Mouse (Mus musculus) neural tube, embryonic 13.5 days (tissue): ENCODE results near the gene Slc28a1. TPM values are rescaled to one million over a fixed set of nuclear protein-coding genes. Genes with fewer than 3 reads are reported as not detected.
A peak's percentile ranks its signal among the peaks of the same experiment; 100 is the strongest.
"Not testable (repeated sequence)": the region's sequence is repeated elsewhere in the genome, so short reads cannot be mapped to it uniquely, and the experiment has no call there.

Experiments
- ATAC-seq: fragments of 200-750 bp; cut with Nextera tagmentation; 2 replicates; pipeline ENCODE4 v1.8.0; 2017; ENCODE audit warnings: low read depth, mild to moderate bottlenecking, moderate TSS enrichment, moderate library complexity
- H3K27ac ChIP-seq: fragments of 300-500 bp; sonication (generic); replicated peaks from 2 replicates; pipeline ENCODE4 v1.5.1; 2015; ENCODE audit warnings: moderate library complexity, mild to moderate bottlenecking, inconsistent platforms
- H3K27me3 ChIP-seq: fragments of 300-500 bp; sonication (generic); 2 replicates; pipeline ENCODE4 v1.6.1; 2015; ENCODE audit warnings: mild to moderate bottlenecking, inconsistent platforms
- H3K36me3 ChIP-seq: fragments of 300-500 bp; sonication (generic); 2 replicates; pipeline ENCODE4 v1.6.1; 2015; ENCODE audit warnings: mild to moderate bottlenecking, inconsistent platforms
- H3K4me1 ChIP-seq: fragments of 300-500 bp; sonication (generic); replicated peaks from 2 replicates; pipeline ENCODE4 v1.6.1; 2015; ENCODE audit warnings: inconsistent platforms
- H3K4me2 ChIP-seq: fragments of 300-500 bp; sonication (generic); 2 replicates; pipeline ENCODE4 v1.6.1; 2015; ENCODE audit warnings: inconsistent platforms, mild to moderate bottlenecking, moderate library complexity
- H3K4me3 ChIP-seq: fragments of 300-500 bp; sonication (generic); 2 replicates; pipeline ENCODE4 v1.5.1; 2015; ENCODE audit warnings: mild to moderate bottlenecking, inconsistent platforms
- H3K9ac ChIP-seq: fragments of 300-500 bp; sonication (generic); 2 replicates; pipeline ENCODE4 v1.6.1; 2015; ENCODE audit warnings: moderate library complexity, mild to moderate bottlenecking, inconsistent platforms
- H3K9me3 ChIP-seq: fragments of 300-500 bp; sonication (generic); 2 replicates; pipeline ENCODE4 v1.6.1; 2016; ENCODE audit warnings: inconsistent platforms
- WGBS: fragments of 180-500 bp; shearing (Covaris S2); methylation state at CpG from one replicate; pipeline ENCODE4 v1.1.7; 2015; 5-methylcytosine and 5-hydroxymethylcytosine counted together
- polyA plus RNA-seq: library from polyadenylated mRNA; unstranded; fragments of >200 nt; fragmentation: Nextera tagmentation; extraction: Ambion mirVana; gene quantifications from 2 replicates; pipeline ENCODE4 v1.2.1, GENCODE M21; 2015

Gene Slc28a1
- polyA plus RNA-seq, 1 experiment from 2014 or later, result not detected

DNA sequence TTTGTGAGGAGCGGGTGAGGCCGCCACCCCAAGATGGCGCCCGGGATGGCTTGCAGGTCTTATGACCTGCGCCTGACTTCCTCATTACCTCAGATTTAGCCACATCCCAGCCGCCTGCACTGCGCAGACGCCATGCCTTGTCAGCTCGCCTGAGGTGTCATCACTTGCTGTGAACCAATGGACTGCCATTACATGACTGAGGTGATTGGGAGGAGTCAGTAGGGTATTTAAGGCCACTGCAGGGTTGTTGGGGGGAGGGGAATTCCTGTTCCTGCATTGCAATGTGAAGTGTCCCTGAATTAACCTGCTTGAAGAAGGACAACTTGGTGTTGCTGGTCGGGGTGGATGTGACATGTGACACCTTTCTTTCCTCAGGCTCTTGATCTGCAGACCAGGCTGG lies 89.0 kb downstream of the Slc28a1 start:
- H3K9ac ChIP-seq, H3K4me3 ChIP-seq, H3K36me3 ChIP-seq, H3K27me3 ChIP-seq, ATAC-seq, H3K27ac ChIP-seq, H3K4me2 ChIP-seq, H3K4me1 ChIP-seq, H3K9me3 ChIP-seq: not testable (repeated sequence)
- WGBS, result 90% methylated on average over 10 of the region's 10 CpGs

DNA sequence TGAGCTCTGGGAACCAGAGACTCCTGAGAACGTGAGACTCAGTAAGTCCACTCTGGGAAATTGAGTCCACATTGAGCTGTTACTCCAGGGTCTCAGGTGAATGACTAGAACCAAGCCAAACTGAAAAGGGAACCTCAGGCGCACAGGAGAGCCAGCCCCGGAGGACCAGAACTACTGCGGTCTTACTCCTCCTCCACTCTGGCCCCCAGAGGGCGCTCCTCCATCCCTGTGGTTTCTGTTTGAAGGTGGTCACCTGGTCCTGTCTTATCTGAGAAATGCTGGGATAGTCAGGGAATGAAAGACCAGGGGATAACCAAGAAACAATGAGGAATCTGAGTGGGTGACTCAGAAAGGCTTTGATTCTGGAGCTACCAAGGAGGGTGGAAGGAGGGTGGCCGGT lies 94.3 kb downstream of the Slc28a1 start:
- ATAC-seq, result no peak

DNA sequence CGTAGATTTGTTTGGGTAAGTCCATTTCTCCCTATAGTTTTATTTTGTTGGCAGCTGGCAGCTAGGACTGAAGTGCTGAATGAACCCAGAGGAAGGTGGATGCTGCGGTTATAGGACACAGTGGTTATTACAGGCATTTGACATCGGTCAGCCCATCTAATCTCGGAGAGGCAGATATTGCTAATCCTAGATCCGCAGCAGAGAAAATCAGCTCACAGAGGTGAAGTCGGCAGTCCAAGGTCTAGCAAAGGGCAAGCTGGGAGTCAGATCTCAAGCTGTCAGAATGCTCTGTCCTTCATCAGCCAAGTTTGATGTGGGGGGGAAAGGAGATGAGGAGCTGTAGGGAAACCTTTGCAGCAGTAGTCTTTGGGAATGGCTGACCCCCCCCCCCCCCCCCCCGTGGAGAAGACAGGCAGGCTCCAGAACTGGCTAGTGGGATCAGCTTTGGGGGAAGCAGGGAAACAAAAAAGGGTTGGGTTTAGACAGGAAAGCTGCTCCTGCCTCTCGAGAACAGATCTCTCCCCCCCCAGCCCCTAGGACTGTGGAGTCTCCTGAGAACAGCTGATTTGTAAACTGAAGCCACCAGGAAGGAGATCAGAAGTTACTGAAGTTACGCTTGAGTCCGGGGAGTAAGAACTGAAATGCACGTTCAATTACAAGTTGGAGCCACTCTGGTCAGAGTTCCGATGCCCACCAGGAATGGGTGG lies 95.5 kb downstream of the Slc28a1 start:
- no peaks in the 10 kb centered on the region for H3K9me3 ChIP-seq
- no peaks in the 10 kb centered on the region for H3K36me3 ChIP-seq
- WGBS, result 55% methylated on average over 12 of the region's 12 CpGs
- H3K27me3 ChIP-seq, result peaks cover 64% of the 10 kb centered on the region
- H3K4me2 ChIP-seq, result no peak overlapping the region
- ATAC-seq, result no peak
- H3K9ac ChIP-seq, result no peak overlapping the region
- H3K27ac ChIP-seq, result no peak overlapping the region
- no peak overlapping the region for H3K4me3 ChIP-seq
- H3K4me1 ChIP-seq, result peaks cover 25% of the 10 kb centered on the region

More for the DNA sequence above, 94.3 kb downstream of the Slc28a1 start:
- Histone ChIP-seq H3K9ac (no peak overlapping the region), H3K4me1 (peaks cover 22% of the 10 kb centered on the region), H3K27me3 (peaks cover 52% of the 10 kb centered on the region), H3K9me3 (no peaks in the 10 kb centered on the region), H3K4me3 (no peak overlapping the region), H3K36me3 (no peaks in the 10 kb centered on the region), H3K4me2 (no peak overlapping the region), H3K27ac (no peak overlapping the region)
- 21% methylated on average over 6 of the region's 6 CpGs for WGBS

DNA sequence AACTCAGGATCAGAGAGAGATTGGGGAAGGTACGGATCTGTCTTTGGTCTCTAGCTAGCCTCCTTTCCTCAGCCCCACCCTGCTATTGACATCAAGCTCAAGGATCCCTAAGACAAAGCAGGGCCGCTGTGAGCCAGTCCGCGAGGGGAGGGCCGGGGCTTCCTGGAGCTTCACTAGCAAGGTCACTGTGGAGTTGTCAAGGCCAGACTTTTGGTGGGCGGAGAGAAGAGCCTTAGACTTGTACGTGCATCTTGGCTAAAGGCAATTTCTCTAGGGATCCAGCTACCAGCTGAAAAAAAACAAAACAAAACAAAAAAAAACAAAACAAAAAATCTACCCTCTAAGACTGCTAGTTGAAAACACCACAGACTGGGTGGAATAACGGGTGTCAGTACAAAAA lies 97.2 kb downstream of the Slc28a1 start:
- no peak overlapping the region for H3K27ac ChIP-seq
- peak overlapping the region; percentile 61 for H3K4me2 ChIP-seq
- H3K9ac ChIP-seq, result no peak overlapping the region
- WGBS, result 2% methylated on average over 8 of the region's 8 CpGs
- H3K27me3 ChIP-seq, result peaks cover 80% of the 10 kb centered on the region
- peaks cover 25% of the 10 kb centered on the region for H3K4me1 ChIP-seq
- no peaks in the 10 kb centered on the region for H3K9me3 ChIP-seq
- no peak overlapping the region for H3K4me3 ChIP-seq
- no peak for ATAC-seq
- H3K36me3 ChIP-seq, result no peaks in the 10 kb centered on the region

DNA sequence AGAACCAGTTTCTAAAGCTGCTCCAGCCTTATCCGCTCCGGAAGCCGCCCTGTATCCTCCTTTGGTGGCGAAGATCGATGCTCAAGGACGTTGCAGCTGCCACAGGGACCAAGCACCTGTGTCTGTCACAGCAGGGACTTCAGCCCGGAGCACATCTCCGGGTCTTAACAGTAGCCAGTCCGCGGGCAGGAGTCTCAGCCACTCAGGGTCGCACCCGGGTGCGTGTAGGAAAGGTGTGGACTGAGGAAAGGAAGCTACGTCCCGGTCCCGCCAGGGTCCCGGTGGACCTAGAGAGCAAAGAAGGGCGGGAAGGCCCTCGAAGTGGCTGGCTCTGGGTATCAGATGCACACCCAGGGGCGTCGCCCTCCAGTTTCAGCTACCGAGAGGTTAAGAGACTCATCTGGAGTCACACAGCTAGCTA lies 97.7 kb downstream of the Slc28a1 start:
- under 1% methylated on average over 22 of the region's 22 CpGs for WGBS
- peak; percentile 68 for ATAC-seq
- Histone ChIP-seq H3K4me1 (peaks cover 25% of the 10 kb centered on the region), H3K36me3 (no peaks in the 10 kb centered on the region), H3K4me3 (peak overlapping the region; percentile 46), H3K27me3 (peaks cover 84% of the 10 kb centered on the region), H3K9me3 (no peaks in the 10 kb centered on the region), H3K4me2 (peak overlapping the region; percentile 61), H3K27ac (peak overlapping the region; percentile 57), H3K9ac (peak overlapping the region; percentile 56)

DNA sequence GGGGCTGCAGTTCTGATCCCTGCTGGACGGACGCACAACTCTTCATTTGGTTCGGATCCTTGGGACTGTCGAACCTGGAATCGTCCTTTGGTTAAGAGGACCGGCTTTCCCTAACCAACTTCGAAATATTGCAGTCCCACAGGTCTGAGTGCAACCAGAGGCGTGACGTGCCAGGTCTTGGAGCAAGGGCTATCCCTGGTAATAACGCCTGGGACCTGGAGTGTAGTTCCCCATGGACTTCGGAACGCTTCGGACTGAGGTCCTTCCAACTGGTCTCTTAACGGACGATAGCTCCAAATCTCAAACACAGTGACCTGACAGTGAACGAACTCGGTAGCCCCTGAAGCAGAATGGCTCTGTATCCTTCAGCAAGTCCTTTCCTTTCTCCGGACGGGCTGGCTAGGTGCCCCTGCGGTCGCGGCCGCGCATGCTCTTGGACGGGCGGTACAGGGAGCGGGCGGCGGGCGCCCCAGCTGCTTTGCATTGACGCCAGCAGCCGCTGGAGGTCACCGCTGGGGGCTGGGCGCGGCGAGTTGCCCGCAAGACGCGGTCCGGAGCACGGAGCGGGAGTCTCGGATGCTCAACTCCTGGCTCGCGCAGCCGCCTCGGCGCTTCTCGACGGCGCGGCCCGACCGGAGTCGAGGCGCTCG lies 98.2 kb downstream of the Slc28a1 start:
- Histone ChIP-seq H3K4me3 (peak overlapping the region; percentile 46), H3K4me2 (peak overlapping the region; percentile 61), H3K9me3 (no peaks in the 10 kb centered on the region), H3K9ac (peak overlapping the region; percentile 59), H3K27me3 (peaks cover 88% of the 10 kb centered on the region), H3K36me3 (no peaks in the 10 kb centered on the region), H3K27ac (peak overlapping the region; percentile 57), H3K4me1 (peaks cover 25% of the 10 kb centered on the region)
- ATAC-seq, result peak; percentile 93
- WGBS, result under 1% methylated on average over 57 of the region's 57 CpGs

DNA sequence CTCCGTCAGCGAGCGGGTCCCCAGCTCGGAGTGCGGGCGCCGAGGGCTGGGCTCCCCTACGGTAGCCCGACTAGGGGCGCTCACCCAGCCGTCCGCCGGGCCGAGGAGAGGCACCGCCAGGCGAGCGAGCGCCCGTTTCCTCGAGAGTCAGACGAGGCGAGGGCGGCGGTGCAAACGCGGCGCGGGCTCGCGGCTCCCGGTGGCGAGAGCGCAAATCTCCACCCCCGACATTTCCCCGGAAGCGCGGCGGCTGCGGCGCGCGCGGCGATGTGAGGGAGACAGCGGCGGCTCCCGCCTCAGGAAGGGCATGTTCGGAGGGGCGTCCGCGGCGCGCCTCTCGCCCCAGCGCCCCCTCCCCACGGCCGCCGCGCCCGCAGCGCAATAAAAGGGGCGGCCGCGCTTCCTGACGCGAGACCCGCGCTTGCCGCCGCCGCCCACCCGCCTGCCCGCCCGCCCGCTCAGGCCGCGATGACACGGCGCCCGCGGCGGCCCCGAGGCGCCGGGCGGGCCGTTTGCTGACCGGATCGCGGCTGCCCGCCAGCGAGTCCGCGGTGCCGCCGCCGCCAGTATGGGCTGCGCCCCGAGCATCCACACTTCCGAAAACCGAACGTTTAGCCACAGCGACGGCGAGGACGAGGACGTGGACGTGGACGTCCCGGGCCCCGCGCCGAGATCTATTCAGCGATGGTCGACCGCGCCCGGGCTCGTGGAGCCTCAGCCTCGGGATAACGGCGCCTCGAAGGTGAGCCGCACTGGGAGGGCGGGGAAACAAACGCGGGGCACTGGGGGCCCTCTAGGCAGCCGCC lies 99.0 kb downstream of the Slc28a1 start, which contains the start of gene Pde8a:
Gene Pde8a (plus strand): TSS at position 250 of the 806 bp plus-strand sequence.
- peak within 1 kb of the TSS; percentile 59 for H3K9ac ChIP-seq
- ATAC-seq, result peak; percentile 26
- WGBS, result under 1% methylated on average over 110 of the region's 128 CpGs
- H3K36me3 ChIP-seq, result no peaks in the 10 kb centered on the region
- peaks cover 89% of the 10 kb centered on the region for H3K27me3 ChIP-seq
- peak within 1 kb of the TSS; percentile 57 for H3K27ac ChIP-seq
- peaks cover 25% of the 10 kb centered on the region for H3K4me1 ChIP-seq
- H3K4me2 ChIP-seq, result peak within 1 kb of the TSS; percentile 61
- H3K4me3 ChIP-seq, result peak within 1 kb of the TSS; percentile 46
- no peaks in the 10 kb centered on the region for H3K9me3 ChIP-seq

DNA sequence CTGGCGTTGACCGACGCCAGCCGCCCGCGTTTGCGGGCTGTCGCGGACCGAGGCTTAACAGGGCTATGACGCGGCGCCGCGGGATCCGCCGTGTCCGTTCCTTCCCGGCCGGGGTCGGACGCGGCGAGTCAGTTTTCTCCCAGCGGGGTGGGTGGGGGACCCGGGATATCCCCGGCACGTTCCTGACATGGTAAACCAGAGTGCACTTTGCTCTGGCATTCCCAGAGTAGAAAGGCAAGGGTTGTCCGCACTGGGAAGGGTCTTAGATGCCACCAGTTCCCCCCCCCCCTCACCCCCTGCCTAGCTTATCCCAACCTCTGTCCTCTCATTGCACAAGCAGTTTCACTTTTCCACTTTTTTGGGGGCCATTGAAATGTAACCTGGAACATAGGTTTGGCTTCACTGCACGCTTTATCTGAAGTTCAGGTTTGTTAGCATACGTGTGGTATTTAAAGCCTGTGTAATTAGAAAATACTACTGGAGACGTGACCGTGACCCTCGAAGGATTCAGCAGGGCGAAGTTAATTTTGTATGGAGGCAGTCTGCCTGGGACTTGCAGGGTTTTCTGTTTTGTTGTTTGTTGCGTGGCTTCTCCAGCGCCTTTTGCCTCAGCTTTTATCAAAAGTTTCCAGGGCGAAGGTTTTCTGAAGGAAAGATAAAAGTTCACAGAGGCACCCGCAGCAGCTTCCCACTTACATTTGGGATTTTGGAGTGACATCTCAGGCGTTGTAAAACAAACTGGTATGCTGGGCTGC lies 99.7 kb downstream of the Slc28a1 start:
- Histone ChIP-seq H3K9me3 (no peaks in the 10 kb centered on the region), H3K4me1 (peaks cover 25% of the 10 kb centered on the region), H3K27me3 (peaks cover 83% of the 10 kb centered on the region), H3K9ac (peak overlapping the region; percentile 59; the same call in 1 of the 2 replicates), H3K27ac (no peak overlapping the region), H3K36me3 (no peaks in the 10 kb centered on the region), H3K4me3 (peak overlapping the region; percentile 46), H3K4me2 (peak overlapping the region; percentile 61)
- ATAC-seq, result no peak
- WGBS, result 4% methylated on average over 40 of the region's 40 CpGs

DNA sequence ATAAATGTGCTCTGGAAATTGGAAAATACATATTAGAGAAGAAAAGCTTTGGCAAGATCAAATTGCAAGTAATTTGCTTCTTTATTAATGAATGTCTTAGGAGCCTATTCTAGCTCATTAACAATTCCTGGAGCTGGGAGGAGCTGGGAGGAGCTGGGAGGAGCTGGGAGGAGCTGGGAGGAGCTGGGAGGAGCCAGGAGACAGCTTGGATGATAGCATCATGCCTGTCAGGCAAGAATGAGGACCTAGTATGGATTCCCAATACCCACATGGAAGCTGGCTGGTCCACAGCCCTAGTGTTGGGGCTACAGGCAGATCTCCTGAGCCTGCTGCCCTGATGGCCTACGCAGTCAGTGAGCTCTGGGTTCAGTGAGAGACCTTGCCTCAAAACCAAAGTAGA lies 101.4 kb downstream of the Slc28a1 start:
- Histone ChIP-seq H3K36me3 (no peaks in the 10 kb centered on the region), H3K27me3 (peaks cover 68% of the 10 kb centered on the region), H3K4me3 (no peak overlapping the region), H3K9me3 (no peaks in the 10 kb centered on the region), H3K9ac (no peak overlapping the region), H3K4me1 (peaks cover 25% of the 10 kb centered on the region), H3K4me2 (no peak overlapping the region), H3K27ac (no peak overlapping the region)
- no peak for ATAC-seq
- 84% methylated on average over 1 of the region's 1 CpGs for WGBS

DNA sequence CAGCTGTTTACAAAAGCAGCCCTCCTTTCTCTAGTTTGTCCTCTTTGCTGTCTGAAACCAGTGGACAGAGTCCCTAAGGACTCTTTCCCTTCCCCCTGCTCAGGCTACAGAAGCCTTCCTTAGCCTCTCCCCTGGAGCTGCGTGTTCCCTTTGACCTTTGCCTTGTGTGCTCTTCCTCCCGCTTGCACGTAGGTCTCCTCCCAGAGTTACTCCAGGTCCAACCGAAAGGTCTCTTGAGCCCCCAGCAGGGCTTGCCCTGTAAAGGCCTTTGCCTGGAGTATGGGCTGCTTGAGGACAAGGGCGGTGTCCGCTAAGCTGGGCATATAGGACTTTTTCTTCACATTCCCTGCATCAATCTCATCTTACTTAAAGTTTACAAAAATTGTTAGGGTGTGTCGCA lies 104.7 kb downstream of the Slc28a1 start:
- WGBS, result 73% methylated on average over 7 of the region's 7 CpGs
- Histone ChIP-seq H3K4me3 (no peak overlapping the region), H3K27ac (no peak overlapping the region), H3K27me3 (peaks cover 34% of the 10 kb centered on the region), H3K4me2 (no peak overlapping the region), H3K9ac (no peak overlapping the region), H3K9me3 (no peaks in the 10 kb centered on the region), H3K36me3 (no peaks in the 10 kb centered on the region), H3K4me1 (no peaks in the 10 kb centered on the region)
- ATAC-seq, result no peak
